Mouse (Mus musculus): Measurements from ENCODE around the gene Gm48551. TPM values are rescaled to one million over a fixed set of nuclear protein-coding genes. Genes with fewer than 3 reads are reported as not detected.

Gene Gm48551
- polyA plus RNA-seq, 1 experiment from 2014 or later: 1.9 TPM

GRCm38 (mm10) chr10:81425236-81425850, 41.1 kb downstream of the Gm48551 start:
- Histone ChIP-seq H3K4me3 (replicated peaks; ENCODE audit: low read depth, low read length) (peak overlapping the region; percentile 67), H3K36me3 (ENCODE audit: insufficient read depth, low read length) (peaks cover 1% of the 10 kb centered on the region; the same call in 1 of the 2 replicates), H3K4me2 (ENCODE audit: low read length) (peak overlapping the region; percentile 89), H3K4me1 (replicated peaks; ENCODE audit: insufficient read depth, low read length) (peaks cover 16% of the 10 kb centered on the region), H3K27ac (peak overlapping the region; percentile 81), H3K9ac (ENCODE audit: low read depth, low read length) (peak overlapping the region; percentile 84; the same call in 1 of the 2 replicates), H3K27me3 (ENCODE audit: insufficient read depth, low read length) (no peaks in the 10 kb centered on the region), H3K9me3 (replicated peaks; ENCODE audit: low read length) (no peaks in the 10 kb centered on the region)
- ATAC-seq (replicated peaks; ENCODE audit: low FRiP score, low read depth): no peak
- WGBS: 32% methylated on average over 10 of the region's 10 CpGs
- no peak for DNase-seq (ENCODE audit: low spot score)
- TF ChIP-seq CTCF (IDR thresholded peaks at IDR 0.05; ENCODE audit: low read depth): no peak

GRCm38 (mm10) chr10:81426081-81426671, 41.9 kb downstream of the Gm48551 start:
- Histone ChIP-seq H3K36me3 (ENCODE audit: insufficient read depth, low read length) (no peaks in the 10 kb centered on the region), H3K9me3 (replicated peaks; ENCODE audit: low read length) (no peaks in the 10 kb centered on the region), H3K27ac (peak overlapping the region; percentile 54; the same call in 1 of the 2 replicates), H3K27me3 (ENCODE audit: insufficient read depth, low read length) (no peaks in the 10 kb centered on the region), H3K4me2 (ENCODE audit: low read length) (peak overlapping the region; percentile 89), H3K9ac (ENCODE audit: low read depth, low read length) (peak overlapping the region; percentile 84), H3K4me1 (replicated peaks; ENCODE audit: insufficient read depth, low read length) (peaks cover 19% of the 10 kb centered on the region), H3K4me3 (replicated peaks; ENCODE audit: low read depth, low read length) (peak overlapping the region; percentile 67)
- no peak for ATAC-seq (replicated peaks; ENCODE audit: low FRiP score, low read depth)
- no peak for TF ChIP-seq CTCF (IDR thresholded peaks at IDR 0.05; ENCODE audit: low read depth)
- DNase-seq (ENCODE audit: low spot score): no peak
- WGBS: 1% methylated on average over 27 of the region's 33 CpGs

DNA sequence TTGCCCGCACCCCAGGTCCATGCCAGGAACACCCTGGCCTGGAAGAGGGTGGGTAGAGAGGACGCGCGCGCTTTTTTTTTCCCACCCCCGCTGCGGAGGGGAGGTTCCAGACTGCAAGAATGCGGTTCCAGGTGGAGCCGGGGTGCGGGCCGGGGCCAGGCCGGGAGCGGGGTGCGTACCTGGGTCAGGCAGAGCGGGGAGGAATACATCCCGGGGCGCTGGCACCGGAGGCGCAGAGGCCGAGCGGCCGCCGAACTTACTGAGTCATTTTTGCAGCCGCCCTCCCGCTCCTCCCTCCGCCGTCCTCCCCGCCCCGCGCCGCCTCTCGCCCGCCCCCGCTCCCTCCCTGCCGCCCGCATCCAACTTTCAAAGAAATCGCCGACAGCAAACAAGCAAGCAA, 42.6 kb downstream of the Gm48551 start:
- Histone ChIP-seq H3K36me3 (ENCODE audit: insufficient read depth, low read length) (no peaks in the 10 kb centered on the region), H3K9me3 (replicated peaks; ENCODE audit: low read length) (no peaks in the 10 kb centered on the region), H3K27me3 (ENCODE audit: insufficient read depth, low read length) (no peaks in the 10 kb centered on the region), H3K4me2 (ENCODE audit: low read length) (peak overlapping the region; percentile 89), H3K4me1 (replicated peaks; ENCODE audit: insufficient read depth, low read length) (peaks cover 20% of the 10 kb centered on the region), H3K27ac (peak overlapping the region; percentile 54; the same call in 1 of the 2 replicates), H3K4me3 (replicated peaks; ENCODE audit: low read depth, low read length) (peak overlapping the region; percentile 67), H3K9ac (ENCODE audit: low read depth, low read length) (peak overlapping the region; percentile 84)
- WGBS: 0% methylated on average over 35 of the region's 38 CpGs
- DNase-seq (ENCODE audit: low spot score) (peak; percentile 64), ATAC-seq (replicated peaks; ENCODE audit: low FRiP score, low read depth) (no peak)
- TF ChIP-seq CTCF (IDR thresholded peaks at IDR 0.05; ENCODE audit: low read depth): no peak

GRCm38 (mm10) chr10:81427327-81427726, 43.1 kb downstream of the Gm48551 start:
- Histone ChIP-seq H3K4me2 (ENCODE audit: low read length) (peak overlapping the region; percentile 89), H3K27ac (0 out of 2 replicates have a peak overlapping the region, but pooled peaks have one; percentile 11), H3K36me3 (ENCODE audit: insufficient read depth, low read length) (no peaks in the 10 kb centered on the region), H3K9me3 (replicated peaks; ENCODE audit: low read length) (no peaks in the 10 kb centered on the region), H3K4me3 (replicated peaks; ENCODE audit: low read depth, low read length) (peak overlapping the region; percentile 67), H3K9ac (ENCODE audit: low read depth, low read length) (peak overlapping the region; percentile 84), H3K27me3 (ENCODE audit: insufficient read depth, low read length) (no peaks in the 10 kb centered on the region), H3K4me1 (replicated peaks; ENCODE audit: insufficient read depth, low read length) (peaks cover 21% of the 10 kb centered on the region)
- 33% methylated on average over 3 of the region's 3 CpGs for WGBS
- ATAC-seq (replicated peaks; ENCODE audit: low FRiP score, low read depth) (no peak), DNase-seq (ENCODE audit: low spot score) (no peak)
- TF ChIP-seq CTCF (IDR thresholded peaks at IDR 0.05; ENCODE audit: low read depth): no peak

- Histone ChIP-seq H3K4me2 (ENCODE audit: low read length) (no peak overlapping the region), H3K4me1 (replicated peaks; ENCODE audit: insufficient read depth, low read length) (peaks cover 25% of the 10 kb centered on the region), H3K9ac (ENCODE audit: low read depth, low read length) (no peak overlapping the region), H3K36me3 (ENCODE audit: insufficient read depth, low read length) (no peaks in the 10 kb centered on the region), H3K9me3 (replicated peaks; ENCODE audit: low read length) (no peaks in the 10 kb centered on the region), H3K27ac (no peak overlapping the region; the same call in 1 of the 2 replicates), H3K4me3 (replicated peaks; ENCODE audit: low read depth, low read length) (no peak overlapping the region), H3K27me3 (ENCODE audit: insufficient read depth, low read length) (no peaks in the 10 kb centered on the region)
- ATAC-seq (replicated peaks; ENCODE audit: low FRiP score, low read depth): no peak
- TF ChIP-seq CTCF (IDR thresholded peaks at IDR 0.05; ENCODE audit: low read depth): no peak
- WGBS: 83% methylated on average over 8 of the region's 8 CpGs
- no peak for DNase-seq (ENCODE audit: low spot score)
Observed at GRCm38 (mm10) chr10:81427804-81428506, 43.7 kb downstream of the Gm48551 start.

DNA sequence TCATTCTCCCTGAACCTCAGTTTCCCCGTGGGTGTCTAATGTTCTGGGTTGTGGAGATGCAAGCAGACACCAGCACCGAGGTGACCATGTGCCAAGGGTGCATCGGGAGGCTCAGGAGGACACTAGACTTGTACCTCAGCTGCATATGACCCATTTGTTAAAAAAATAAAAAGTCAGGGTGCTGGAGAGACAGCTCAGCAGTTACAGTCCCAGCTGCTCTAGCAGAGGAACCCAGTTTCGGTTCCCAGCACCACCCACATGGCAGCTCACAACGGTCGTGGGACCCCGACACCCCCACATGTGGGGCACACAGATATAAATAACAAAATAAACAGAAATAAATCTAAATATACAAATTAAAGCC, 44.2 kb downstream of the Gm48551 start:
- H3K4me2 ChIP-seq (ENCODE audit: low read length): no peak overlapping the region
- no peaks in the 10 kb centered on the region for H3K9me3 ChIP-seq (replicated peaks; ENCODE audit: low read length)
- no peaks in the 10 kb centered on the region for H3K27me3 ChIP-seq (ENCODE audit: insufficient read depth, low read length)
- H3K4me1 ChIP-seq (replicated peaks; ENCODE audit: insufficient read depth, low read length): peaks cover 30% of the 10 kb centered on the region
- no peak overlapping the region for H3K4me3 ChIP-seq (replicated peaks; ENCODE audit: low read depth, low read length)
- no peak overlapping the region for H3K9ac ChIP-seq (ENCODE audit: low read depth, low read length)
- H3K36me3 ChIP-seq (ENCODE audit: insufficient read depth, low read length): no peaks in the 10 kb centered on the region
- ATAC-seq (replicated peaks; ENCODE audit: low FRiP score, low read depth) (no peak), DNase-seq (ENCODE audit: low spot score) (no peak)
- WGBS: 86% methylated on average over 7 of the region's 7 CpGs
- TF ChIP-seq CTCF (IDR thresholded peaks at IDR 0.05; ENCODE audit: low read depth): no peak
- H3K27ac ChIP-seq: no peak overlapping the region

Data from kidney, postnatal 0 days (tissue).